Mouse (Mus musculus) liver, embryonic 14.5 days (tissue): ENCODE results near the gene Smpd1.

Source experiments
- CTCF ChIP-seq: IDR thresholded peaks from 2 replicates; pipeline ENCODE4 v1.5.1; 2016; ENCODE audit warnings: antibody characterized with exemption, low read depth, control low read depth
- EP300 ChIP-seq: IDR thresholded peaks from 2 replicates; pipeline ENCODE4 v1.6.1; 2016; ENCODE audit warnings: antibody characterized with exemption, low read depth

DNA sequence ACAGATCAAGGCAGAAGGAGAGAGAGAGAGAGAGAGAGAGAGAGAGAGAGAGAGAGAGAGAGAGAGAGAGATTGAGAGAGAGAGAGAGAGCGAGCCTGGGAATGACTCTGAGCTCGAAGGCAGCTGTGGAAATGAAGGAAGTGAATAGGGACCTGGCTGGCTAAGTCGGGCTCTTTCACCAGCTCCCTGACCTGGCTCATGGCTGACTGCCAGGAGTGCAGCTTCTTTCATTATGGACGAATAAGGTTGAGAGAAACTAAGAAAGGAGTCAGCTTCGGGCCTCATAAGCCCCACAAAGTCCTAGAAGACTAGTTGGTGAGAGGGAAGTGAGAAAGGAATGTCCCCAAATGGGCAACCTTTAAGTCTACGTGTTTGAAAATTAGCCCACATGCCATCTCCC is 34.0 kb upstream of the Smpd1 start:
- TF ChIP-seq CTCF (no peak), EP300 (no peak)
